Mouse (Mus musculus): ENCODE results near the gene Fermt1. TPM values are rescaled to one million over a fixed set of nuclear protein-coding genes. Genes with fewer than 3 reads are reported as not detected.

The Fermt1 gene
- 3.1 and 5.4 TPM in 2 replicates for polyA plus RNA-seq (2012; rRNA removed)

- peak; percentile 52 for DNase-seq (ENCODE audit: low read depth)
Measured at GRCm38 (mm10) chr2:132945326-132946207, at the start of gene Fermt1. Fermt1 (minus strand) TSS chr2:132945906.

DNA sequence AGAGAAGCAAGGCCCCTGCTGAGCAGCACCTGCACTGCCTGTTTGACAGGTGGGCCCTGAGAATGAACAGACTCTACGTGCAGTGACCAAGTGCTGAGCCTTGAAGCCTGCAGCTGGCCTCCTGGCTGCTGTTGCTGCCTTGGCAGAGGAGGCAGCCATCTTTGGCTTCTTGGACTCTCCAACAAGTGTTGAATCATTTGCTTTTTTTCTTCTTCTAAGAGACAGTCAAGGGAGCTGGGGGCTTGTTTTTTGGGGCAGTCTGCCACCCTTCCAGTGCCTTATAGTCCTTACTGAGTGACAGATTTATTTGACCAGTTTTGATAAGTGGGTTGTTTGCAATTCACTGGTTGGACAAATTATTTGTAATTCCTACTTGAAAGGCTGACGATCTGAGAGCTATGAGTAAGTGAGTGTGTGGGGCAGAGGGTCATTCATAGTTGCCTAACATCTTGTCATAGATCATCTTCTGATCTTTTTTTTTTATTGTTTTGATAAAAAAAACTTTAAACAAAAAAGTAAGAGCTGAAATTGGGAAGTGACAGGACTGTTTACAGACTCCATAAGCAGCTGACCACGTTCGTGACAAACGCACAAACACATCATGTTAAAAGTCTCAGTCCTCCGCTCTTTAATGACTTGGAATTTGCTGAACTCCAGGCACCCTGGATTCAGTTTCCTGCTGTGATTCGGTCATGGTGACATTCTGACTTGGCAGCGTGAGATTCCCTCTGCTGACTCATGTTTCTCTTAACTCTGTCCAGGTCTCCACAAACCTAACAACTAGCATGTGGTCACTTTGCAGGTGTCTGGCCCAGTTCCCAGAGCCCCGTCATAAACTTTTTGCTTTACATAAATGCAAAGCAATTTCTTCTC is 47.2 kb upstream of the Fermt1 start:
- no peak for DNase-seq (ENCODE audit: low read depth)

- no peak for DNase-seq (ENCODE audit: low read depth)
Measured at GRCm38 (mm10) chr2:132989778-132990564, 44.3 kb upstream of the Fermt1 start.

GRCm38 (mm10) chr2:132973346-132973745 is 27.6 kb upstream of the Fermt1 start:
- DNase-seq (ENCODE audit: low read depth) = no peak

DNA sequence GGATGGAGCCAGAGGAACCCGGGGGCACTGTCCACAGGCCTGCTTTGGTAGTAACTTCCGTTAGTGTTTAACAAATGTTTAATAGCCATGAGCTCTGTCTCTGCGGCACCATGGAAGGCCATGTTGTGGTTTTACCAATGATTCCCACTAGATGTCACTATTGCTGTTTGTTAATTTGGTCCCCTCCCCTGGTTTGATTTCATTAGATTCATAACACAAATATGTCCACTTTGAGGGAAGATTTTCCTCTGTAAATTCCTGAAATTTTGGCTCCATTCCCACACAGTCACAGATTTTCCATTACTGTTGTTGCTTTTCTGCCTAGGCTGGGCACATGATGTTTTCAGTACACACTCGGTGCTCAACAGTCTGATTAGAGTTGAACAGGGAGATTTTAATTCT is 25.1 kb upstream of the Fermt1 start:
- DNase-seq (ENCODE audit: low read depth) = no peak

- DNase-seq (ENCODE audit: low read depth) = no peak
Measured at GRCm38 (mm10) chr2:132957786-132958185, 12.1 kb upstream of the Fermt1 start.

DNA sequence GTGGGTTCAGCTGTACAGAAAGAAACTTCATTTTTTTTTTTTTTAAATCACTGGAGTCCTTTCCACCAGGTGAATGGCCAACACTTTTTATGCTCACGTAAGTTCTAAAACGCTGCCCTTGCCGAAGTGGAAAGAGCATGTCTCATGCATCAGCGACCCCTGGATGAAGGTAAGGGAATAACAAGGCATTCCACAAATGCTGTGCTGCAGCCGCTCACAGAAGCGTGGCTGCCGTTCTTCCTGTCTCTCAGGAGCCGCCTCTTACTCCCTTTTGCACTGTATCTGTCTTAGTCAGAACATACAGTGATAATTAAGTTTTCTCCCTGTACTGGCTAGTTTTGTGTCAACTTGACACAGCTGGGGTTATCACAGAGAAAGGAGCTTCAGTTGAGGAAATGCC is 6.5 kb upstream of the Fermt1 start:
- no peak for DNase-seq (ENCODE audit: low read depth)

DNA sequence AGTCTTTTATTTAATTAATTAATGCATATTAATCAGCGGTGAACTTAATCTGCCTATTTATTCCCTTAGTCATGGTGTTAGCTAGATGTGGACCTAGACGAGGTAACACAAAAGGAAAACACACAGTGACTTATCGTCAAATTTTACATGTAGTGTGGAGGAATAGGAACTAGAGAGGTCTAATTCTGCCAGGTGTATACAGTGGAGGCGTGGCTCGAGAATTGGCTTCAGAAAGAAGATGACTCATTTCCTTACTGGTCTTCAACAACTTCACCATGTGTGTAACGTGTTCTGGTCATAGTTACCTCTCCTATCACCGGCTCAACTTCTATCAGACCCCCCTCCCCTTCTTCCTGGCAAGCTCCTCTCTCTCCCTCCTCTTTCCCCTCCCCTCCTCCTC is 2.5 kb upstream of the Fermt1 start:
- DNase-seq (ENCODE audit: low read depth) = no peak

- no peak for DNase-seq (ENCODE audit: low read depth)
Measured at GRCm38 (mm10) chr2:132946976-132947375, 1.3 kb upstream of the Fermt1 start.

GRCm38 (mm10) chr2:132944711-132945325 is 888 bp downstream of the Fermt1 start:
- DNase-seq (ENCODE audit: low read depth) = peak; percentile 51

DNA sequence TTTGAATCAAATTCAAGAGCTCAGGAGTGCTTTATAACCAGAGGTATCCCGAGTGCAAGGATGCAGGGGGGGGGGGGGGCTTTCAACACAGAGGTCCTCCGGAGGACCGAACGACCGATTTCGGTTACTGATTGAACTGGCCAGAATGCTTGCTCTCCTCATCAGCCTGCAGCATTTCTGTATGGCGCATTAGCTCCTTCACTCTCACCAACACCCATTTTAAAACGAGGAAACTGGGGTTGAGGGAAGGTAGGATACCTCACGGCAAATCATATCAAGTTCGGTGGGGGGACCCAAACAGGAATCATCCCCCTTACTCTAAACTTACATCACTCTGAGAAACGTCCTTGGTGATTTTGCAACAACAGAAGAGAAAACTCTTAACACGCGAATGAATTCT is 1.7 kb downstream of the Fermt1 start:
- no peak for DNase-seq (ENCODE audit: low read depth)

DNA sequence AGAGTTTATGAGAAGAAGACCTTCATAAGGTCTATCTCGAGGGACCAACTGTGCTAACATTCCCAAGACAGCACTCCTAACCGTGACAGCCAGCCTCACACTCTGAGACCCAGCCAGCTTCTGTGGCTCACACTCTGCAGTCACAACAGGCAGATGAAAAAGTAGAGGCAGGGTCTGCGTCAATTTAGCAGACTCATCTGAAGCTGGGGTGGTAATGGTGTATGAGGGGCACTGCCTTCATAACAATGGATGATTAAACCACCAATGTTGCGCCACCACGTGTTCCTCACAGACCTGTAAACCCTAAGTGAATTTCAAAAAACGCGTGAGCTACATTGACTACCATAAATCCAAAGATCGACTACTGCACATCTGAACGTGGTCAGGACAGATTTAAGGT is 2.1 kb downstream of the Fermt1 start:
- DNase-seq (ENCODE audit: low read depth) = no peak

DNA sequence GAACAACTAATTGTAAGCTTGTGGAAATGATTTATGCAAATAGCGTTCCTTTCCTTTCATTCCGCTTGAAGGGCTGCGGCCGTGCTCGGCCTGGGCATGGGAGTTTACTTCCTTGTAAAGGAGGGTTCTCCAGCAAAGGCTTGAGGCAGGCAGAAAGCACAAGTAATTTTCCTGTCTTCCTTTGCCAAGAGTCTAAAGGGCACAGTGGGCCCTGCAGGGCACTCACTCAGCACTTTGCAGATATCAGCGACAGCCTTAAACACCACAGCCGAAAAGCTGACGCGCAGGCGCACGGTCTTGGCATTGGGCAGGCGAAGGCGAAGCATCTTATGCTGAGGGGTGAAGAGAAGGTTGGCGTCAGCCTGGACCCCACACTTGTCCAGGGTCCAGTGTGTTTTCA is 6.7 kb downstream of the Fermt1 start:
- no peak for DNase-seq (ENCODE audit: low read depth)

GRCm38 (mm10) chr2:132936176-132936575 is 9.5 kb downstream of the Fermt1 start:
- no peak for DNase-seq (ENCODE audit: low read depth)

- no peak for DNase-seq (ENCODE audit: low read depth)
Measured at GRCm38 (mm10) chr2:132934711-132935110, 11.0 kb downstream of the Fermt1 start.

- no peak for DNase-seq (ENCODE audit: low read depth)
Measured at GRCm38 (mm10) chr2:132934142-132934541, 11.6 kb downstream of the Fermt1 start.

DNA sequence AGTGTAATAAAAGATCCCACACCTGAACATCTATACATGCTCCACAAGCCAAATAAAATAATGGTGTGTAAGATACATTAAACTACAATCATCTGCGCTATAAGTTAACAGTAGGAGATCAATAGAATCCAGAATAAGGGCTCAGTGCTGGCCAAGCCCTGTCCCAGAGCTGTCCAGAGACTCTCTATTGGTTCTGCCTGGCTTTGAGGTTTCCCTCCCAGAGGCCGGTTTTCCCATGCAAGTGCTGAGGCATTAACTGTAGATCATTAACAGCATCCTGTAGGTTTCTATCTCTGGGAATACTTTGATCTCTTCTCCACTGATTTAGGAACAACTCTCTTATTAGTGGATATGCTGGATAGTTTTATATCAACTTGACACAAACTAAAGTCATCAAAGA is 16.7 kb downstream of the Fermt1 start:
- no peak for DNase-seq (ENCODE audit: low read depth)

GRCm38 (mm10) chr2:132927871-132928270 is 17.8 kb downstream of the Fermt1 start:
- no peak for DNase-seq (ENCODE audit: low read depth)

DNA sequence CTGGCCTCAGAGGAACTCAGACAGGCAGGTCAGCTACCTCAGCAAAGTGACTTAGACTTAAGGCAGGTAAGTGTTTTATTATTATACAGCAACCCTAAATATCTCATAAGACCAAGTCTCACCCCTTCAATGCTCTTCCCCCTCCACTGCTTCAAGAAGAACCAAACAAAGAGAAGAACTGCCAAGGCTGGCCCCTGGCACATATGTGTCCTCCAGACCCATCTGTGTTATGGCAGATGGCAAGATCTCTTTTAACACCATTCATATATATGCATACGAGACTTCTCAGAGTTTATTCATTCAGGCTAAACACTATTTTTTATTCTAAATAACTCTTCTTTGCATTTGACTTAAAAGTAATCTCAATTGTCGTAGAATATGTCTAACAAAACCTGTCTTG is 18.4 kb downstream of the Fermt1 start:
- DNase-seq (ENCODE audit: low read depth) = no peak

- DNase-seq (ENCODE audit: low read depth) = no peak
Measured at GRCm38 (mm10) chr2:132923290-132924085, 22.2 kb downstream of the Fermt1 start.

Data from gonadal fat pad, adult 2 months (tissue).